11 mouse cellular contexts compared by ENCODE assay signal in genomic region chr3:51713233-51713632, GRCm38 (mm10). TPM values are rescaled to one million over a fixed set of nuclear protein-coding genes. Genes with fewer than 3 reads are reported as not detected.
DNase-seq lines count a peak whose midpoint lies in the region; ATAC-seq lines count a peak whose summit lies in the region.
"Had no signal": no experiment of that assay in that cellular context is flagged by ENCODE, and none has a peak within 500 bp of the region (broad histone marks: within the 10 kb centered on the region; RNA-seq: fewer than 3 reads in every experiment).

No protein-coding gene starts in this region.

- peak overlapping the region; percentile 84 for H3K27ac ChIP-seq in forebrain, embryonic 10.5 days
- no peak overlapping the region for H3K27ac ChIP-seq in forebrain, embryonic 13.5 days
- H3K27ac ChIP-seq in kidney, embryonic 14.5 days (ENCODE audit: low read depth, low read length), result peak overlapping the region; percentile 77
- peak overlapping the region; percentile 35; the same call in 1 of the 2 replicates for H3K27ac ChIP-seq in liver, embryonic 11.5 days (ENCODE audit: low read depth, low read length)

- DNase-seq in forebrain, embryonic 10.5 days (ENCODE audit: extremely low spot score, low spot score), result no peak
- DNase-seq in kidney, adult 11 months, result no peak
- peak; percentile 79 for DNase-seq in embryo, embryonic 10 days (ENCODE audit: low spot score)
- DNase-seq in liver, embryonic 11.5 days (ENCODE audit: low spot score), result no peak
- no peak for DNase-seq in urinary bladder, postnatal 36 days (ENCODE audit: low spot score in 2 of 2)
- DNase-seq in layer of hippocampus, postnatal 25 days (ENCODE audit: extremely low spot score in 1 of 2, low spot score in 1 of 2), result no peak
- DNase-seq: cerebellum, adult 18-20 months; layer of hippocampus, postnatal 36 days had no signal

- no peaks in the 10 kb centered on the region for H3K9me3 ChIP-seq in forebrain, embryonic 10.5 days
- H3K9me3 ChIP-seq in forebrain, embryonic 13.5 days (replicated peaks), result no peaks in the 10 kb centered on the region
- no peaks in the 10 kb centered on the region for H3K9me3 ChIP-seq in kidney, embryonic 14.5 days (ENCODE audit: control insufficient read depth, low read length)
- H3K9me3 ChIP-seq in liver, embryonic 11.5 days (ENCODE audit: control insufficient read depth, low read length), result no peaks in the 10 kb centered on the region
- H3K9me3 ChIP-seq: G1E had no signal

- peaks cover 54% of the 10 kb centered on the region for H3K4me1 ChIP-seq in forebrain, embryonic 10.5 days
- peaks cover 13% of the 10 kb centered on the region; the same call in 1 of the 2 replicates for H3K4me1 ChIP-seq in forebrain, embryonic 13.5 days
- H3K4me1 ChIP-seq in kidney, embryonic 14.5 days (ENCODE audit: control insufficient read depth, insufficient read depth, low read length), result peaks cover 28% of the 10 kb centered on the region
- H3K4me1 ChIP-seq in liver, embryonic 11.5 days (replicated peaks; ENCODE audit: control insufficient read depth, insufficient read depth, low read length), result peaks cover 31% of the 10 kb centered on the region

- H3K9ac ChIP-seq in forebrain, embryonic 13.5 days, result no peak overlapping the region
- H3K9ac ChIP-seq in kidney, embryonic 14.5 days (ENCODE audit: low read depth, low read length), result no peak overlapping the region
- H3K9ac ChIP-seq in liver, embryonic 11.5 days (ENCODE audit: low read depth, low read length), result no peak overlapping the region

- H3K4me3 ChIP-seq in forebrain, embryonic 10.5 days, result no peak overlapping the region
- H3K4me3 ChIP-seq in forebrain, embryonic 13.5 days, result no peak overlapping the region
- no peak overlapping the region for H3K4me3 ChIP-seq in kidney, embryonic 14.5 days (ENCODE audit: low read length)
- no peak overlapping the region for H3K4me3 ChIP-seq in liver, embryonic 11.5 days (ENCODE audit: low read depth, low read length)

- no peaks in the 10 kb centered on the region for H3K36me3 ChIP-seq in forebrain, embryonic 10.5 days (replicated peaks)
- H3K36me3 ChIP-seq in forebrain, embryonic 13.5 days (ENCODE audit: poor library complexity, severe bottlenecking), result no peaks in the 10 kb centered on the region
- H3K36me3 ChIP-seq in kidney, embryonic 14.5 days (ENCODE audit: control insufficient read depth, insufficient read depth, low read length), result no peaks in the 10 kb centered on the region
- no peaks in the 10 kb centered on the region for H3K36me3 ChIP-seq in liver, embryonic 11.5 days (ENCODE audit: control insufficient read depth, insufficient read depth, low read length)
- H3K36me3 ChIP-seq: G1E had no signal

- no peak for ATAC-seq in forebrain, embryonic 13.5 days
- ATAC-seq in kidney, embryonic 14.5 days (ENCODE audit: low FRiP score, low TSS enrichment), result peak; percentile 21; the same call in 1 of the 2 replicates
- no peak for ATAC-seq in liver, embryonic 11.5 days (replicated peaks; ENCODE audit: low FRiP score)

- WGBS in forebrain, embryonic 10.5 days, result 13% methylated on average over 8 of the region's 8 CpGs
- 22% methylated on average over 8 of the region's 8 CpGs for WGBS in forebrain, embryonic 13.5 days
- WGBS in kidney, embryonic 14.5 days, result 9% methylated on average over 8 of the region's 8 CpGs
- WGBS in liver, embryonic 11.5 days, result 36% methylated on average over 8 of the region's 8 CpGs

- H3K27me3 ChIP-seq in forebrain, embryonic 10.5 days (ENCODE audit: poor library complexity, severe bottlenecking), result no peaks in the 10 kb centered on the region
- H3K27me3 ChIP-seq in forebrain, embryonic 13.5 days, result no peaks in the 10 kb centered on the region
- no peaks in the 10 kb centered on the region for H3K27me3 ChIP-seq in kidney, embryonic 14.5 days (ENCODE audit: control insufficient read depth, insufficient read depth, low read length)
- no peaks in the 10 kb centered on the region for H3K27me3 ChIP-seq in liver, embryonic 11.5 days (replicated peaks; ENCODE audit: control insufficient read depth, insufficient read depth, low read length)

- no peak overlapping the region for H3K4me2 ChIP-seq in forebrain, embryonic 13.5 days
- no peak overlapping the region; the same call in 1 of the 2 replicates for H3K4me2 ChIP-seq in kidney, embryonic 14.5 days (replicated peaks; ENCODE audit: low read depth, low read length)
- H3K4me2 ChIP-seq in liver, embryonic 11.5 days, result peak overlapping the region; percentile 41; the same call in 1 of the 2 replicates

RNA-seq across cellular contexts. Expression of gene Mgst2, which starts 53.1 kb away (rescaled TPM):
- polyA plus RNA-seq in forebrain, embryonic 10.5 days (2016; fragmentation: Nextera tagmentation; extraction: Ambion mirVana), result 0.67 TPM in 1 of 2 replicates, not detected in the other
- 0.37 and 0.96 TPM in 2 replicates for polyA plus RNA-seq in forebrain, embryonic 13.5 days (2015; fragmentation: Nextera tagmentation; extraction: Ambion mirVana)
- 0.51 and 0.99 TPM in 2 replicates for polyA plus RNA-seq in kidney, embryonic 14.5 days (2014; fragmentation: Nextera tagmentation; extraction: Ambion mirVana)
- polyA plus RNA-seq in liver, embryonic 11.5 days (2014; fragmentation: Nextera tagmentation; extraction: Ambion mirVana), result 16.5 and 16.6 TPM in 2 replicates
- total RNA-seq in layer of hippocampus, postnatal 25 days (2021), result not detected
- total RNA-seq: layer of hippocampus, postnatal 36 days had no signal
